Mouse (Mus musculus) lung, adult 2 months (tissue): ENCODE measurements around the gene Clasrp. TPM values are rescaled to one million over a fixed set of nuclear protein-coding genes. Genes with fewer than 3 reads are reported as not detected.

Experiments
- DNase-seq: peaks from one replicate; pipeline ENCODE4 v3.0.0; 2022
- H3K4me1 ChIP-seq: fragments of 200-500 bp; 2 replicates; pipeline ENCODE4 v1.6.1; 2011; ENCODE audit warnings: low read length; ENCODE audit not compliant: control insufficient read depth, insufficient read depth
- H3K4me3 ChIP-seq: fragments of 200-500 bp; replicated peaks from 2 replicates; pipeline ENCODE3; 2011; ENCODE audit warnings: low read depth, mild to moderate bottlenecking, control low read depth, low read length; ENCODE audit errors: extremely low read depth
- CTCF ChIP-seq: fragments of 200-500 bp; IDR thresholded peaks from 2 replicates; pipeline ENCODE4 v1.5.1; 2011; ENCODE audit warnings: mild to moderate bottlenecking, low read length, control low read depth; ENCODE audit not compliant: insufficient read depth
- POLR2A ChIP-seq: fragments of 200-500 bp; IDR thresholded peaks from 2 replicates; pipeline ENCODE4 v1.6.1; 2011; ENCODE audit warnings: low read depth, mild to moderate bottlenecking, control low read depth, low read length, borderline replicate concordance; ENCODE audit errors: extremely low read depth
- WGBS: fragments of 180-500 bp; shearing (Covaris S2); methylation state at CpG from one replicate; pipeline ENCODE4 v1.1.7; 2018; 5-methylcytosine and 5-hydroxymethylcytosine counted together
- polyA plus RNA-seq: library from polyadenylated mRNA; depleted of rRNA; stranded (reverse); fragments of >200 nt; gene quantifications from 2 replicates; pipeline ENCODE4 v1.2.3, GENCODE M21; 2012

The Clasrp gene
- polyA plus RNA-seq, 1 experiment: 96.1 TPM

GRCm38 (mm10) chr7:19579751-19580150, 24.5 kb downstream of the Clasrp start:
- peaks cover 4% of the 10 kb centered on the region; the same call in 1 of the 2 replicates for H3K4me1 ChIP-seq
- 87% methylated on average over 10 of the region's 10 CpGs for WGBS
- TF ChIP-seq POLR2A (no peak), CTCF (no peak)
- no peak for DNase-seq
- no peak overlapping the region for H3K4me3 ChIP-seq

- WGBS: 59% methylated on average over 4 of the region's 4 CpGs
- Histone ChIP-seq H3K4me3 (no peak overlapping the region), H3K4me1 (peaks cover 4% of the 10 kb centered on the region; the same call in 1 of the 2 replicates)
- TF ChIP-seq CTCF (no peak), POLR2A (no peak)
- DNase-seq: no peak
These were observed 25.9 kb downstream of the Clasrp start for GRCm38 (mm10) chr7:19578436-19578835.

GRCm38 (mm10) chr7:19577877-19578414, 26.3 kb downstream of the Clasrp start:
- TF ChIP-seq POLR2A (no peak), CTCF (no peak)
- 22% methylated on average over 10 of the region's 10 CpGs for WGBS
- DNase-seq: no peak
- Histone ChIP-seq H3K4me1 (peaks cover 4% of the 10 kb centered on the region; the same call in 1 of the 2 replicates), H3K4me3 (peak overlapping the region; percentile 43)

- peak; percentile 56 for DNase-seq
- TF ChIP-seq CTCF: no peak
- no peak for TF ChIP-seq POLR2A
- Histone ChIP-seq H3K4me1 (peaks cover 7% of the 10 kb centered on the region), H3K4me3 (peak within 1 kb of the TSS; percentile 43)
- under 1% methylated on average over 56 of the region's 56 CpGs for WGBS
These were observed 27.0 kb downstream of the Clasrp start, which contains the start of the genes Zfp296 and Gemin7 for GRCm38 (mm10) chr7:19577141-19577852. Zfp296 (plus strand) TSS chr7:19577287. Gemin7 (minus strand) TSS chr7:19577595.

- Histone ChIP-seq H3K4me1 (peaks cover 12% of the 10 kb centered on the region), H3K4me3 (no peak overlapping the region)
- DNase-seq: no peak
- no peak for TF ChIP-seq POLR2A
- no peak for TF ChIP-seq CTCF
- WGBS: 63% methylated on average over 3 of the region's 3 CpGs
These were observed 28.7 kb downstream of the Clasrp start for GRCm38 (mm10) chr7:19575559-19575958.

GRCm38 (mm10) chr7:19573776-19574140, 30.5 kb downstream of the Clasrp start:
- 15% methylated on average over 16 of the region's 16 CpGs for WGBS
- Histone ChIP-seq H3K4me3 (peak overlapping the region; percentile 79), H3K4me1 (peaks cover 12% of the 10 kb centered on the region)
- DNase-seq: no peak
- TF ChIP-seq POLR2A (no peak), CTCF (no peak)

- Histone ChIP-seq H3K4me3 (peak overlapping the region; percentile 79), H3K4me1 (peaks cover 12% of the 10 kb centered on the region)
- TF ChIP-seq POLR2A (peak; percentile 82), CTCF (no peak)
- peak; percentile 88 for DNase-seq
- under 1% methylated on average over 52 of the region's 53 CpGs for WGBS
These were observed 31.1 kb downstream of the Clasrp start for GRCm38 (mm10) chr7:19572926-19573775.

- H3K4me3 ChIP-seq: no peak overlapping the region
- no peak for TF ChIP-seq CTCF
- no peak for TF ChIP-seq POLR2A
These were observed 34.6 kb downstream of the Clasrp start for GRCm38 (mm10) chr7:19569647-19570046.

GRCm38 (mm10) chr7:19567426-19567825, 36.9 kb downstream of the Clasrp start:
- no peak overlapping the region for H3K4me3 ChIP-seq
- 86% methylated on average over 8 of the region's 8 CpGs for WGBS
- H3K4me1 ChIP-seq: peaks cover 6% of the 10 kb centered on the region; the same call in 1 of the 2 replicates
- no peak for DNase-seq
- TF ChIP-seq CTCF (no peak), POLR2A (no peak)

More at GRCm38 (mm10) chr7:19569647-19570046, 34.6 kb downstream of the Clasrp start:
- DNase-seq: no peak
- WGBS: 82% methylated on average over 3 of the region's 3 CpGs
- H3K4me1 ChIP-seq: peaks cover 8% of the 10 kb centered on the region; the same call in 1 of the 2 replicates
